Mouse (Mus musculus): ENCODE measurements around the gene Mtr.

Gene Mtr

GRCm38 (mm10) chr13:12257391-12258380, at the start of gene Mtr:
TSS of gene Mtr (minus strand) at chr13:12258113.
- DNase-seq (ENCODE audit: low spot score), result peak; percentile 93

GRCm38 (mm10) chr13:12307286-12307685, 49.4 kb upstream of the Mtr start:
- no peak for DNase-seq (ENCODE audit: low spot score)

- DNase-seq (ENCODE audit: low spot score), result no peak
Observed at GRCm38 (mm10) chr13:12305540-12305939, 47.6 kb upstream of the Mtr start.

- DNase-seq (ENCODE audit: low spot score), result no peak
Observed at GRCm38 (mm10) chr13:12304991-12305390, 47.1 kb upstream of the Mtr start.

GRCm38 (mm10) chr13:12297777-12298176, 39.9 kb upstream of the Mtr start:
- no peak for DNase-seq (ENCODE audit: low spot score)

DNA sequence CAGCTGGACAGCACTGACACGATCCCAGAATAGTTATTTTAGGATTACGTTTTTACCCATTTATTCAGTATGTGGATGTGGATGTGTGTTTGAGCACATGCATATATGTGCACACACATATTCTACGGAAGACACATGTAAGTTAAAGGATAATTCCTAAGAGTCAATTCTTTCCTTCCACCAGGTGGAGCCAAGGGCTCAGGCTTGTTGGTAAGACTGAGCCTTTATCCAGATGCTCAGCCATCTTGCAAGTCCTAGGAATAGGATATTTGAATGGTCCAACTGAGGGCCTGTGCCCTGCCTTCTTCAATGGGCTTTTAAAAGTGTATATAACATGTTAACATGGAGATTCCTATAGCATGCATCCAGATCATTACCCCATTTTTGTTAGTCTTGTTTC, 38.8 kb upstream of the Mtr start:
- no peak for DNase-seq (ENCODE audit: low spot score)

DNA sequence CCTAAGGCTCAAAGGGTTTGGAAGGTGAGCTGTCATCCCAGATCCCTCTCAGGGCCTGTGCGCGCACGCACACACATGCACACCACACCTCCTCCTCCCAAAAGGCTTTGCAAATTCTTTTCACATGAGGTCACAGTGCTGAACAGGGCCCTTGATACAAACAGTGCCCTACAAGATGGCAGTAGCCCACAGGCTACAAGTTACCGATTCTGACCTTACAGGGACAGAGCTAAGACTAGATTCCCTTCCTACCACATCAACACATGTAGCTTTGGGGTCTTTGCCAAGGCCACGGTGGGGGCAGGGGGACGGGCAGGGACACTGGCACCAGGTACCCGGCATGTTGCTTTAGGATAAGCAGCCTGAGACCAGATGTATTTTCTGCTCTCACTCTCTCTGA, 35.9 kb upstream of the Mtr start:
- DNase-seq (ENCODE audit: low spot score), result no peak

- no peak for DNase-seq (ENCODE audit: low spot score)
Observed at GRCm38 (mm10) chr13:12290700-12291099, 32.8 kb upstream of the Mtr start.

- DNase-seq (ENCODE audit: low spot score), result no peak
Observed at GRCm38 (mm10) chr13:12284528-12284927, 26.6 kb upstream of the Mtr start.

DNA sequence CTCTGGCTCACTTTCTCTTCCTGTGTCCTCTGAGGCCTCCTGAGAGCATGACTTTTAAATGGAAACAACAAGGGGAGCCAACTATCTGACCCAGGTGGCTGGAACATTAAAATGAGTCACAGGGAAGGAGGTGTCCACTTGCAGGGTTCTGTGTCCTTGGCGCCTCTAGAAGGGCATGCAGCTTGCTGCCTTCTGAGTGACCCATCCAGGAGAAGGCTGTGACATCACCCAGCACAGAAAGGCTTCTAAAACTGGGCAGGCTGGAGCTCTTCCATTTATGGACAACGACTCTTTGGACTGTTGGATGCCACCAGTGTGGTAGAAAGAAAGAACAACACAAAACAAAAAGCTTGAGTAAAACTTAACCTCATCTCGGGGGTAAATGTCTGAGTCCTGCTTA, 25.9 kb upstream of the Mtr start:
- DNase-seq (ENCODE audit: low spot score), result no peak

GRCm38 (mm10) chr13:12274721-12275120, 16.8 kb upstream of the Mtr start:
- no peak for DNase-seq (ENCODE audit: low spot score)

DNA sequence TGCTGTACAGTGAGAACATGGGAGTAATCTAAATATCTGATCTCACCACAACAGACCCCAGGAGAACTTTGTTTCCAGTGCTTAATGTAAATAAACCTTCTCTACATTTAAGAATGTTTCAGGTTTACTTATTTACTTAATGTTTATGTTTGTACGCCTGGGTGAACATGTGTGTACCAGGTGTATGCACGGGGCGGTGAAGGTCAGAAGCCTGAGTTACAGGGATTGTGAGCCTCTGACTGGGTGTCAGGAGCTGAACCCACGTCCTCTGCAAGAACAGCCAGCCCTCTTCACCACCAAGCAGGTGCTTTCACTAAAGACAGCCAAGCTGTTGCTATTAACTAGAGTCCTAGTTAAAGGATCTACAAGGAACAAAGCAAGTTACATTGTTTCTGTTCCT, 16.3 kb upstream of the Mtr start:
- DNase-seq (ENCODE audit: low spot score), result no peak

DNA sequence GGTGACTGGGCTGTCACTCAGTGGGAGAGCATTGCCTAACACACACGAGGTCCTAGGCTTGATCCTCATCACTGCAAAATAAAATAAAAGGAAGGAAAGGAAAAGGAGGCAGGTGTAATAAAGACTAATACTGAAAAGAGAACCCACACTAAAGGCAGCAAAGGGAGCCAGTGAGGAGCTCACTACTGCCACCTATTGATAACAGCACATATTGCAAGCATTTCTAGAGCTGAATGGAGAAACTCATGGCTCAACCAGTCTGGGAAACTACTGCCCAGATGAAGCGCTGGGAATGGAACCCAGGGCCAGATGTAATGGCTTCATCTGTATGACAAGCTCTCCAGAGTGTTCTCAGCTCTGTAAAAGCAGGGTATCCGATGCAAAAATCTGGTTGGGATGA, 15.0 kb upstream of the Mtr start:
- no peak for DNase-seq (ENCODE audit: low spot score)

GRCm38 (mm10) chr13:12267971-12268370, 10.1 kb upstream of the Mtr start:
- DNase-seq (ENCODE audit: low spot score), result no peak

DNA sequence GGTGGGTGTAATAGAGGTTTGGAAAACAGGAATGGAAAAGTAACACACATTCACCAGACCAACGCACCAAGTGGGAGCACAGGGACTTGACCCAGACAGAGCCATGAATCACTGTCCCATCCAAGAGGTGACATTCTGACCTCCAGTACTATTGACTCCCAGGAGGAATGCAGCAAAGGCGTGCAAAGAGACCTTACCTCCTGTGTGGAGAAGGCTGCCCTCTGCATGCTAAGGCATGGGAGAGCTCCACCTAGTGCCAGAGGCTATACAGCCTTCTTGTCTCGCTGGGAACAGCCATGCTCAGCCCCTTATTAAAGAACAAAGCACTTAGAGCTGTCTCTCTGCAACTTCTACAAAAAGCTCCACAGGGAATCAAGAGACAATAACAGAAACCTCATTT, 9.2 kb upstream of the Mtr start:
- DNase-seq (ENCODE audit: low spot score), result no peak

DNA sequence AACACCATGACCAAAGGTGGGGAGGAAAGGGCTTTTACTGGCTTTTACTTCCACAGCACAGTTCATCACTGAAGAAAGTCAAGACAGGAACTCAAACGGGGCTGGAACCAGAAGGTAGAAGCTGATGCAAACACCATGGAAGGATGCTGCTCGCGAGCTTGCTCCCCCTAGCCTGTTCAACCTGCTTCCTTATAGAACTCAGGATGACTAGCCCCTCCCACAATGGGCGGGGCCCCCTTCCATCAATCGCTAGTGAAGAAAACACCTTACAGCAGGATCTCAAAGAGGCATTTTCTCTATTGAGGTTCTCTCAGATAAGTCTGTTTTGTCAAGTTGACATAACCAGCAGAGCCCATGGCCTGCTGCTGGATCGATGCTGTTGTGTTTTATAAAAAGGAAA, 6.1 kb upstream of the Mtr start:
- no peak for DNase-seq (ENCODE audit: low spot score)

DNA sequence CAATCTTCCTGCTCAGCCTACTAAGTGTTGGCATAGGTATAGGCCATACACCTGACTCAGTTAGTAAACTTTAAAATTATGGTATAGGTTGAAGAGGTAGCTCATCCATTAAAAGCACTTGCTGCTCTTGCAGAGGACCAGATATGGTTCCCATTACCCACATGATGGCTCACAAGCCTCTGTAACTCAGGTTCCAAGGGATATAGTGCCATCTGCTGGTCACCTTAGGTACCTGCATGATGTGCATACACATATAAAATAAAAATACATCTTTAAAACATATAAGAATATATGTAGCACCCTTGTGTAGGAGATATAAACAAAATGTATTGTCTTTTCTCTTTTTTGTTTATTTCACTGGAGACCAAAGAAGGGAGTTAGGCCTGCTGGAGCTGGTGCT, 3.6 kb upstream of the Mtr start:
- DNase-seq (ENCODE audit: low spot score), result no peak

- no peak for DNase-seq (ENCODE audit: low spot score)
Observed at GRCm38 (mm10) chr13:12256871-12257390, 982 bp downstream of the Mtr start.

DNA sequence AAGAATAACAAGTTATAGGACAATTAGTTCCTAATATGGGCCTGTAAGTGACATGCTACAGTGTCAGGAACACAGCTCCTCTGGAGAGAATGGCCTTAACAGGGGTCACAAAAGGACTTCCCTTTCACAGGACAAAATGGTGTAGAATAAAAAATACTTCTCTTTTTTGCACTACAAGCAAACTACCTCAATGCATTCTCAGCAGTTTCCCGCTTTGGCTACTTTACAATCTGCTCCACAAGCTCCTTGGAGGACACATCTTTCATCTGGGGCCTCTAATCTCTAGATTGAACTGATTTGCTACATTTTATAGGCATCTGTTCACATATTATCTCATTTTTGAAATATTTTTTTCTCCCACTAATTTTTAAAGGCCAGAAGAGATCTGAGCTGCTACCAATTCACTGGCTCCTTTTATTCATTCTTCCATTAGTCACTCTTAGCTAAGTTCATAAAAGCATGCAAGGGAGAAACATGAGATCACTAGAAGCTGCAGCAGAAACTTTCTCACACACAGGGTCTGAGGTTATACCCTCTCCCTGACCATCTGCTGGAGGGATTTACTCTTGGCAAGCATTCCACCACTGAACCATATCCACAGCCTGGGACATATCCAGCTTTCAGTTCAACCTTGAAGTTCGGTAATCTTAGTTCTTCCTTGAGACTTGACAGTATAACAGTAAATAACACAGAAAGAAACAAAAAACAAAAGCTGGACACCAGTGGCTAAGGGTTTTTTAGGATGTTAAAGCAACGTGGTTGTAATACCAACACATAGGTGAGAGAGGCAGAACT, 1.8 kb downstream of the Mtr start:
- peak; percentile 22 for DNase-seq (ENCODE audit: low spot score)

- DNase-seq (ENCODE audit: low spot score), result no peak
Observed at GRCm38 (mm10) chr13:12250496-12250895, 7.4 kb downstream of the Mtr start.

DNA sequence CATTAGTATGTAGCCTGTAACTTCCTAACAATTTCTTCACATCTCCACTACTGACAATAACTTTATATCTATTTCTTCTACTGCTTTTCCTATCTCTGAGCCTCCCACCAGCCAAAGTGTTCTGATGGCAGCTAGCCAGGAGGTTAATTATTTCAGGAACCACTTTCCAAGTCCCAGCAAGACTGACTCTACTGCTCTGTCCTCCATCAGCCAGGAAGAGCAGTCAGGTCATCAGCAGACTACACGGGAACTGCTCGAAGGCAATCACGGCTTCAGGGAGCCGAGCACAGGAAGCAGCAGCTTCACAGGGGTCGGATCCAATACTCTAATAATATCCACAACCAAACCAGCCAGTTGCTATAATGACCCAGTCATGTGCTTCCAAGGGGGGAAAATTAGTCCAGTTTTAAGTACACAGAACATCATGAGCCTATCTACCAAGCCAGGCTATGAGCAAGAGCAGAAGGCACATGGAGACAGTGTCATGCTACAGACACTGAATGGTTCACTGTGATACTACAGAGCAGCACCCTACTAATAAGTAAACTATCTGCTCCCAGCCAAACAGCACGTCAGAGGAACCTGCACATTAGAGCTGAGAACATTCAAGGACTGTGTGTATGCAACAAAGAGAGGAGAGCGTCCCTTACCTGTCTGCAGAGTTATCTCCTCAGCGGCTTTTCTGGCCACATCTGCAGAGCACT, 8.6 kb downstream of the Mtr start:
- DNase-seq (ENCODE audit: low spot score), result no peak

GRCm38 (mm10) chr13:12245938-12246337, 12.0 kb downstream of the Mtr start:
- DNase-seq (ENCODE audit: low spot score), result no peak
